In the genomic region with DNA sequence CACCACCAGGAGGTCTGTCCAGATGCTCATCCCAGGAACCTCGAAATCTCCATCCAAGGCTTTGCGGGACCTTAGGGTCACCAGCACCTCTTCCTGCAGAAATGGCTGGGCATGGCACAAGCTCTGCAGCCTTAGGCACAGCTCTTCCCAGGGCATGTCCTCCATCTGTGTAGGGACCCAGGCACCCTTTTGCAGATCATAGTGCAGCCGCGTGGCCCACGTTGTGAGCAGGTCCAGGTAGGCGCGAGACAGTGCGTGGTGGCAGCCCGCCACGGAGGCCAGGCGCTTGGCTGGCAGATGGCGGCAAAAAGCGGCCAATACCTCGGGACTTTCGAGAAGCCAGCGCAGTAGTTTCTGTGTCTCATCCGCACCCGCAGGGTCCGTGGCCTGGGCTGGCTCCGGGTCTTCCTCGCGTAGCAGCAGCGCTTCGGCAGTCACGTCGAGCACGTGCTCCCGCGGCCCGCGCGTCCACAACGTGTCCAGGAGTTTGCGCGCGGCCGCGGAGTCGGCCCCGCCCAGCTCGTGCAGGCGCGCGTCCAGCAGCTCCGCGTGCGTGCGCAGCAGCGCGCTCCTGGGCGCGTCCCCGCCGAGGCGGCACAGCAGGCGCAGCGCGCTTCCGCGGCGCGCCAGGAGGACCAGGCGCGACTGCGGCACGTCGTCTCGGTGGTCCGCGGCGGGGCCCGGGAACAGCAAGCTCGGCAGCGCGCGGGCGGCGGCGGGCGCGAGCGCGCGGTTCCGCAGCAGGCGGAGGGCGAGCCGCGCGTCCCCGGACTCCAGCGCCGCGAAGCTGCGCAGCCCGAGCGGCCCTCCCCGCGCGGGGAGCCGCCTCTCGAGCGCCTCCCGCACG, we compare ENCODE assay signal across 8 mouse cellular contexts. TPM values are rescaled to one million over a fixed set of nuclear protein-coding genes. Genes with fewer than 3 reads are reported as not detected.
DNase-seq lines count a peak whose midpoint lies in the region; ATAC-seq lines count a peak whose summit lies in the region.

A gene (plus strand): TSS at position 766 of the 847 bp plus-strand sequence.

- 6% methylated on average over 105 of the region's 105 CpGs for WGBS in hindbrain, embryonic 13.5 days

- H3K36me3 ChIP-seq in hindbrain, embryonic 13.5 days = no peaks in the 10 kb centered on the region

- H3K27me3 ChIP-seq in hindbrain, embryonic 13.5 days = no peaks in the 10 kb centered on the region

- peaks cover 30% of the 10 kb centered on the region for H3K4me1 ChIP-seq in hindbrain, embryonic 13.5 days (replicated peaks)

- peak within 1 kb of the TSS; percentile 83 for H3K4me2 ChIP-seq in hindbrain, embryonic 13.5 days

- peak within 1 kb of the TSS; percentile 69 for H3K4me3 ChIP-seq in hindbrain, embryonic 13.5 days

- peak within 1 kb of the TSS; percentile 87 for H3K9ac ChIP-seq in hindbrain, embryonic 13.5 days

- DNase-seq in T-cell, adult 2 months (ENCODE audit: low spot score) = peak; percentile 81
- DNase-seq in cerebellum, postnatal 25 days = peak; percentile 94 to 95
- DNase-seq in frontal cortex, postnatal 25 days (ENCODE audit: low spot score in 2 of 2) = peak; percentile 72 to 76
- DNase-seq in layer of hippocampus, postnatal 25 days (ENCODE audit: extremely low spot score in 1 of 2, low spot score in 1 of 2) = peak; percentile 75 to 93
- DNase-seq in lung, postnatal 14 days = peak; percentile 85
- DNase-seq in ovary, postnatal 36 days (ENCODE audit: low spot score) = peak; percentile 91
- DNase-seq in thymus, postnatal 14 days = peak; percentile 88

- H3K9me3 ChIP-seq in hindbrain, embryonic 13.5 days = no peaks in the 10 kb centered on the region

- ATAC-seq in hindbrain, embryonic 13.5 days (ENCODE audit: low FRiP score) = peak; percentile 94

- peak within 1 kb of the TSS; percentile 99 for H3K27ac ChIP-seq in hindbrain, embryonic 13.5 days

RNA-seq across cellular contexts. Expression of the gene that starts here (rescaled TPM):
- 13.0 and 16.6 TPM in 2 replicates for polyA plus RNA-seq in hindbrain, embryonic 13.5 days (2015; fragmentation: Nextera tagmentation; extraction: Ambion mirVana)
- 10 to 100 TPM; 16.5 to 19.9 TPM for total RNA-seq in layer of hippocampus, postnatal 25 days (2021)

Comparison
In these comparisons a context has a peak if more than half of its experiments do, and no peak if none do; other contexts are left out.
1. Peak in every context shown above with its lines: DNase-seq, ATAC-seq, H3K4me3 ChIP-seq and H3K27ac ChIP-seq.